Mouse (Mus musculus) embryonic facial prominence, embryonic 11.5 days (tissue): ENCODE data around the gene Maml1. TPM values are rescaled to one million over a fixed set of nuclear protein-coding genes. Genes with fewer than 3 reads are reported as not detected.

ENCODE experiments used
- ATAC-seq: fragments of 200-750 bp; cut with Nextera tagmentation; replicated peaks from 2 replicates; pipeline ENCODE4 v1.8.0; 2017; ENCODE audit warnings: low read depth; ENCODE audit not compliant: insufficient number of reproducible peaks, low FRiP score, low TSS enrichment
- DNase-seq: peaks from one replicate; pipeline ENCODE4 v3.0.0-alpha.2; 2015; ENCODE audit warnings: low spot score
- H3K27ac ChIP-seq: fragments of 300-500 bp; sonication (generic); replicated peaks from 2 replicates; pipeline ENCODE4 v1.5.1; 2014; ENCODE audit warnings: mild to moderate bottlenecking, low read depth, low read length, control low read depth
- H3K27me3 ChIP-seq: fragments of 300-500 bp; sonication (generic); 2 replicates; pipeline ENCODE4 v1.6.1; 2014; ENCODE audit warnings: mild to moderate bottlenecking, low read length, moderate library complexity, mixed read lengths; ENCODE audit not compliant: control insufficient read depth, insufficient read depth
- H3K36me3 ChIP-seq: fragments of 300-500 bp; sonication (generic); replicated peaks from 2 replicates; pipeline ENCODE4 v1.6.1; 2014; ENCODE audit warnings: low read depth, mild to moderate bottlenecking, low read length, moderate library complexity, mixed read lengths; ENCODE audit not compliant: control insufficient read depth, insufficient read depth
- H3K4me1 ChIP-seq: fragments of 300-500 bp; sonication (generic); 2 replicates; pipeline ENCODE4 v1.6.1; 2014; ENCODE audit warnings: low read length, mixed read lengths; ENCODE audit not compliant: control insufficient read depth, insufficient read depth
- H3K4me2 ChIP-seq: fragments of 300-500 bp; sonication (generic); 2 replicates; pipeline ENCODE4 v1.6.1; 2014; ENCODE audit warnings: low read depth, mild to moderate bottlenecking, control low read depth, low read length, moderate library complexity
- H3K4me3 ChIP-seq: fragments of 300-500 bp; sonication (generic); 2 replicates; pipeline ENCODE4 v1.5.1; 2014; ENCODE audit warnings: low read depth, low read length, control low read depth
- H3K9ac ChIP-seq: fragments of 300-500 bp; sonication (generic); replicated peaks from 2 replicates; pipeline ENCODE4 v1.6.1; 2014; ENCODE audit warnings: mild to moderate bottlenecking, control low read depth, low read length
- H3K9me3 ChIP-seq: fragments of 300-500 bp; sonication (generic); replicated peaks from 2 replicates; pipeline ENCODE4 v1.6.1; 2016; ENCODE audit warnings: mild to moderate bottlenecking, low read length, inconsistent platforms, mixed read lengths; ENCODE audit not compliant: control insufficient read depth
- WGBS: fragments of 180-500 bp; shearing (Covaris S2); extraction: QIAGEN DNeasy Blood & Tissue Kit; methylation state at CpG from one replicate; pipeline ENCODE4 v1.1.7; 2014; 5-methylcytosine and 5-hydroxymethylcytosine counted together
- polyA plus RNA-seq: library from polyadenylated mRNA; unstranded; fragments of >200 nt; fragmentation: Nextera tagmentation; extraction: Ambion mirVana; gene quantifications from 2 replicates; pipeline ENCODE4 v1.2.1, GENCODE M21; 2014

Maml1 gene
- polyA plus RNA-seq, 1 experiment from 2014 or later = 11.9 TPM

GRCm38 (mm10) chr11:50223783-50224662, 68.1 kb downstream of the Maml1 start:
- H3K9ac ChIP-seq = peak overlapping the region; percentile 95
- 9% methylated on average over 17 of the region's 17 CpGs for WGBS
- DNase-seq (peak; percentile 47), ATAC-seq (0 out of 2 replicates have a peak, but pooled peaks have one; percentile 5)
- H3K4me2 ChIP-seq = peak overlapping the region; percentile 81
- H3K27me3 ChIP-seq = no peaks in the 10 kb centered on the region
- peaks cover 11% of the 10 kb centered on the region for H3K4me1 ChIP-seq
- peak overlapping the region; percentile 91 for H3K4me3 ChIP-seq
- no peaks in the 10 kb centered on the region for H3K9me3 ChIP-seq
- H3K36me3 ChIP-seq = no peaks in the 10 kb centered on the region
- H3K27ac ChIP-seq = no peak overlapping the region

DNA sequence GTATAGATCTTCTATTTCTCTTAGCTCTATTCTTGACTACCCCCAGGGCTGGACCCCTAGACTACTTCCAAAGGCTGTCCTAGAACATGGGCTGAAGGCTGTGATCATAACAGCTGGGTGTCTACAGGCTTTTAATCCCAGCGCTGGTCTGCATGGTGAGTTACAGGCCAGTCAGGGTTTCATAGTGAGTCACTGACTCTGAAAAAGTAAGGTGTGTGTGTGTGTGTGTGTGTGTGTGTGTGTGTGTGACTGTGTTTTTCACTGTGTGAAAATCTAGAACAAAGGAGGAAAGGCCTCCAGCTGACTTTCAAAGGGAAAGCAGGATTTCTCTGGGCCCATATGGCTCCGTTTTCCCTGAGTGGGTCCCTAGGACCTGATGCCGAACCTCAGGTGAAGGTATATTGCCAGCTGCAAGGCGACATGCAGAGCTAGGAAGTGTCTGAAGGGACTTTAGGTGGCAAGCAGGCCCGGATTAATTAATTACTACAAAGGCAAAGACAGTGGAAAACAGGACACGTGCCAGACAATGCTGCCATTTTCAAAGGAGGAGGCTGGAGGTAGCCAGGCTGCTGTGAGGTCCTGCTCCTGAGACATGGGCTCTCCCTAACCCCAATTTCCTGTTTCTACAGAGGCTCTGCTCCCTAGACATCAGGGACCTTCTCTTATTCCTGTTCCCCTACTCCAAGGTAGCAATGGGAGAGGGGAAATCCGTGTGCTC, 69.4 kb downstream of the Maml1 start:
- no peak for ATAC-seq
- Histone ChIP-seq H3K9ac (no peak overlapping the region), H3K36me3 (no peaks in the 10 kb centered on the region), H3K4me3 (no peak overlapping the region), H3K27me3 (no peaks in the 10 kb centered on the region), H3K4me2 (no peak overlapping the region), H3K27ac (no peak overlapping the region), H3K4me1 (peaks cover 4% of the 10 kb centered on the region; the same call in 1 of the 2 replicates), H3K9me3 (no peaks in the 10 kb centered on the region)
- 53% methylated on average over 7 of the region's 7 CpGs for WGBS
- no peak for DNase-seq

DNA sequence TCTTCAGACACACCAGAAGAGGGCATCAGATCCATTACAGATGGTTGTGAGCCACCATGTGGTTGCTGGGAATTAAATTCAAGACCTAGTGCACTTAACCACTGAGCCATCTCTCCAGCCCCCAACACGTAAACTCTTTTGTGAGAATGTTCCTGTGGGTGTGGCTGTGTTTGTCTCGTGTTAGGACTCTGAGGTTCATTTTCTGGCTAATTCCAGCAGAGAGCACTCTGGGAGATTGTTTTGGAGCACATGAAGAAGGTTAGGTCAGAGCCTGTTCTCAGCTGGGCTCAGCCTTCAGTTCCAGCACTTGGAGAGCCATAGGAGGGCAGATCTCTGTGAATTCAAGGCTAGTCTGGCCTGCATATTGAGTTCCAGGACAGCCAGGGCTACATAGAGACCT, 72.3 kb downstream of the Maml1 start:
- no peak overlapping the region for H3K4me2 ChIP-seq
- DNase-seq (no peak), ATAC-seq (no peak)
- no peak overlapping the region for H3K9ac ChIP-seq
- H3K4me3 ChIP-seq = no peak overlapping the region
- H3K27ac ChIP-seq = no peak overlapping the region
- H3K4me1 ChIP-seq = peaks cover 3% of the 10 kb centered on the region; the same call in 1 of the 2 replicates
- H3K27me3 ChIP-seq = no peaks in the 10 kb centered on the region
- H3K36me3 ChIP-seq = no peaks in the 10 kb centered on the region
- WGBS = 55% methylated on average over 2 of the region's 2 CpGs
- H3K9me3 ChIP-seq = no peaks in the 10 kb centered on the region

DNA sequence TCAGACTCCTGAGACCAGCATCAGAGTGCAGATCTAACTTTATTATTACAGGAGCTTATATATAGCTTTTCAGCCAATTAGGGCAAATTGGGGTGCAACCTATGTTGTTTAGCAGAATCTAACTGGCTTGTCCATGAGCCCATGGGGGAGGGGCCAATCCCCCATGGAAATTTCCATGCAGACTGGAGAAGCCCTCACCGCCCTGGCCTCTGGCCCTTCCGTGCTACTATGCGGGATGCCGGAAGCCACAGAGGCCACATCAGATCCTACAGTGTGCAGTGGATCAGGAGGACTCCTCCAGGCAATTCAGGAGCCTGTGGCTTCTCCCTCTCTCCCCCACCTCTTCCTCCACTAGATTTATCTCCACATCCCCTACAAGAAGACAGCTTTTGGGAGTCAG, 74.3 kb downstream of the Maml1 start:
- Histone ChIP-seq H3K27me3 (no peaks in the 10 kb centered on the region), H3K4me3 (no peak overlapping the region), H3K4me1 (peaks cover 3% of the 10 kb centered on the region; the same call in 1 of the 2 replicates), H3K27ac (no peak overlapping the region), H3K9ac (no peak overlapping the region), H3K9me3 (no peaks in the 10 kb centered on the region), H3K4me2 (no peak overlapping the region), H3K36me3 (no peaks in the 10 kb centered on the region)
- DNase-seq (no peak), ATAC-seq (no peak)
- WGBS = 48% methylated on average over 4 of the region's 4 CpGs

DNA sequence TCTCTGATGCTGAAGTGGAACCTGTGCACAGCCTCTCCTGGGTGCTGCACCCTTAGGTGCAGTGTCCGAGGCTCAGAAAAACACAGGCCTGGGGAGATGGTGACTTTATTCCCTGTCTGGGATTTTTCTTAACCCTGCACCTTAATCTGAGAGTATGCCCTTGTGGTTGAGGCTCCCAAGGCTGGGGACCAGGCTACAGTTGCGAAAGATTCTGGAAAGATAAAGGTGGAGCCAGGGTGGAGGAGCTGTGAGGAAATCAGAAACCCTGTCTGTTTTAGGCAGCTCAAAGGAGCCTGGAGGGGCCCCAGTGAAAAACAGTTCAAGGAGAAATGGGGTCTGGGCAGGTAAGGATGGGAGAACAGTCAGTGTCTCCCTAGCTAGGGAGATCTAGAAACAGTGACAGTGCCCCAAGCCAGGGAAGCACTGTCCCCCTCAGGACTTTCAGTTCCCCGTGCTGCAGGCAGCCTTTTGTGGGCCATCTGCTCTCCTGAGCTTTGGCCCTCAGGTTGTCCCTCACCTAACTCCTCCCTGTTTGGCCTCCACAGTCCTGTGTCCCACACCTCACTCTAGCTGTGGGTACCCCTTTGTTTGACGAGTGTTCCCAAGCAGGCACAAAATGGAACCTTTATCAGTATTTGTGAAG, 75.3 kb downstream of the Maml1 start:
- Histone ChIP-seq H3K4me1 (peaks cover 3% of the 10 kb centered on the region; the same call in 1 of the 2 replicates), H3K36me3 (no peaks in the 10 kb centered on the region), H3K4me2 (no peak overlapping the region), H3K4me3 (no peak overlapping the region), H3K9me3 (no peaks in the 10 kb centered on the region), H3K27ac (no peak overlapping the region; the same call in 1 of the 2 replicates), H3K9ac (no peak overlapping the region), H3K27me3 (no peaks in the 10 kb centered on the region)
- ATAC-seq = no peak
- WGBS = 81% methylated on average over 4 of the region's 4 CpGs
- DNase-seq = no peak

DNA sequence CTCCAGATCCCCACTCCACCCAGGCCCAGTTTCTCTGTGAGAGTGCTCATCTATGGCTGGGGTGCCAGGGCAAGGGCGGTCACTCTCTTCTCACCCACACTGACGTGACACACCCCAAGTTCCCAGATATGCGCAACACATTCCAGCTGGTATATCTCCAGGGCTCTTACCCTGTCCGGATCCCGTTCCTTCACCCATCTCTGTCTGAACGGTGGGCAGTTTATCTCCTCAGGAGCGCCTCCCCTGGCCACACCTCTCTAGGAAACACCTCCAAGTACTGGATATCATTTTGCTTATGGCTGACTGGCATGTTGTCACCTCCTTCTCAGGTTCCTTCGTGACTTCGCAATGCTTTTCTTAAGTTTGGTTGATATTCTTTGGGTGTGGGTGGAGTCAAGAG, 76.5 kb downstream of the Maml1 start:
- Histone ChIP-seq H3K27me3 (no peaks in the 10 kb centered on the region), H3K36me3 (no peaks in the 10 kb centered on the region), H3K9ac (no peak overlapping the region; the same call in 1 of the 2 replicates), H3K4me3 (no peak overlapping the region), H3K27ac (no peak overlapping the region), H3K9me3 (no peaks in the 10 kb centered on the region), H3K4me2 (no peak overlapping the region), H3K4me1 (peaks cover 3% of the 10 kb centered on the region; the same call in 1 of the 2 replicates)
- DNase-seq (no peak), ATAC-seq (no peak; the same call in 1 of the 2 replicates)
- 22% methylated on average over 9 of the region's 9 CpGs for WGBS

DNA sequence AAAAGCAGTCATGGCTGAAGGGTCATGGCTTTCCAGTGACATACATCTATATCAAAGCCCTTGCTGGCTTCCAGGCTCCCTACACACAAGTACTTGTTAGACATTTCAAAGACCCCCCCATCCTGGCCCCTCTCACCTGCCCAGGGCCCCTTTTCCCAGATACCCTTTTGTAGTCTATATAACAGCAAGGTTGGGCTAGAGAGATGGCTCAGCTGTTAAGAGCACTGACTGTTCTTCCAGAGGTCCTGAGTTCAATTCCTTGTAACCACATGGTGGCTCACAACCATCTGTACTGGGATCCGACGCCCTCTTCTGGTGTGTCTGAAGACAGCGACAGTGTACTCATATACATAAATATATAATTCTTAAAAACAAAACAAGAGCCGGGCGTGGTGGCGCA, 77.5 kb downstream of the Maml1 start:
- Histone ChIP-seq H3K4me3 (no peak overlapping the region), H3K27ac (no peak overlapping the region), H3K4me1 (peaks cover 3% of the 10 kb centered on the region; the same call in 1 of the 2 replicates), H3K9me3 (no peaks in the 10 kb centered on the region), H3K36me3 (no peaks in the 10 kb centered on the region), H3K9ac (no peak overlapping the region), H3K27me3 (no peaks in the 10 kb centered on the region), H3K4me2 (no peak overlapping the region)
- DNase-seq = no peak
- ATAC-seq = no peak
- WGBS = 94% methylated on average over 6 of the region's 6 CpGs
